Mouse (Mus musculus): ENCODE data around the gene Rybp.

Rybp gene

GRCm38 (mm10) chr6:100219971-100220370 is 67.3 kb downstream of the Rybp start:
- DNase-seq (ENCODE audit: low spot score) = no peak

GRCm38 (mm10) chr6:100218541-100219341 is 68.5 kb downstream of the Rybp start:
- DNase-seq (ENCODE audit: low spot score) = no peak

- DNase-seq (ENCODE audit: low spot score) = no peak
Observed at GRCm38 (mm10) chr6:100217507-100217906, 69.8 kb downstream of the Rybp start.

- DNase-seq (ENCODE audit: low spot score) = no peak
Observed at GRCm38 (mm10) chr6:100216945-100217344, 70.3 kb downstream of the Rybp start.

GRCm38 (mm10) chr6:100215809-100216208 is 71.5 kb downstream of the Rybp start:
- DNase-seq (ENCODE audit: low spot score) = no peak

GRCm38 (mm10) chr6:100214132-100214913 is 73.0 kb downstream of the Rybp start:
- no peak for DNase-seq (ENCODE audit: low spot score)

GRCm38 (mm10) chr6:100213596-100213995 is 73.7 kb downstream of the Rybp start:
- DNase-seq (ENCODE audit: low spot score) = no peak

GRCm38 (mm10) chr6:100212820-100213219 is 74.5 kb downstream of the Rybp start:
- DNase-seq (ENCODE audit: low spot score) = no peak

- no peak for DNase-seq (ENCODE audit: low spot score)
Observed at GRCm38 (mm10) chr6:100211646-100212045, 75.6 kb downstream of the Rybp start.

- DNase-seq (ENCODE audit: low spot score) = no peak
Observed at GRCm38 (mm10) chr6:100210517-100210916, 76.8 kb downstream of the Rybp start.

GRCm38 (mm10) chr6:100206741-100207275 is 80.5 kb downstream of the Rybp start:
- DNase-seq (ENCODE audit: low spot score) = no peak

- no peak for DNase-seq (ENCODE audit: low spot score)
Observed at GRCm38 (mm10) chr6:100206261-100206660, 81.0 kb downstream of the Rybp start.

GRCm38 (mm10) chr6:100204436-100204835 is 82.8 kb downstream of the Rybp start:
- DNase-seq (ENCODE audit: low spot score) = no peak

- no peak for DNase-seq (ENCODE audit: low spot score)
Observed at GRCm38 (mm10) chr6:100203492-100203891, 83.8 kb downstream of the Rybp start.

GRCm38 (mm10) chr6:100202091-100202490 is 85.2 kb downstream of the Rybp start:
- no peak for DNase-seq (ENCODE audit: low spot score)

- no peak for DNase-seq (ENCODE audit: low spot score)
Observed at GRCm38 (mm10) chr6:100197102-100197501, 90.2 kb downstream of the Rybp start.

GRCm38 (mm10) chr6:100195870-100196409 is 91.3 kb downstream of the Rybp start:
- DNase-seq (ENCODE audit: low spot score) = no peak

GRCm38 (mm10) chr6:100195091-100195490 is 92.2 kb downstream of the Rybp start:
- no peak for DNase-seq (ENCODE audit: low spot score)

GRCm38 (mm10) chr6:100193760-100194159 is 93.5 kb downstream of the Rybp start:
- DNase-seq (ENCODE audit: low spot score) = no peak

- no peak for DNase-seq (ENCODE audit: low spot score)
Observed at GRCm38 (mm10) chr6:100192691-100193229, 94.5 kb downstream of the Rybp start.

GRCm38 (mm10) chr6:100190803-100191559 is 96.3 kb downstream of the Rybp start:
- no peak for DNase-seq (ENCODE audit: low spot score)

GRCm38 (mm10) chr6:100190310-100190709 is 97.0 kb downstream of the Rybp start:
- DNase-seq (ENCODE audit: low spot score) = no peak

Data from T-cell, adult 2 months (primary cell).